Mouse (Mus musculus): Measurements from ENCODE around the gene Diaph3.

Diaph3 gene

GRCm38 (mm10) chr14:86646499-86647120, 494.4 kb downstream of the Diaph3 start:
- no peak for DNase-seq (ENCODE audit: low spot score)

DNA sequence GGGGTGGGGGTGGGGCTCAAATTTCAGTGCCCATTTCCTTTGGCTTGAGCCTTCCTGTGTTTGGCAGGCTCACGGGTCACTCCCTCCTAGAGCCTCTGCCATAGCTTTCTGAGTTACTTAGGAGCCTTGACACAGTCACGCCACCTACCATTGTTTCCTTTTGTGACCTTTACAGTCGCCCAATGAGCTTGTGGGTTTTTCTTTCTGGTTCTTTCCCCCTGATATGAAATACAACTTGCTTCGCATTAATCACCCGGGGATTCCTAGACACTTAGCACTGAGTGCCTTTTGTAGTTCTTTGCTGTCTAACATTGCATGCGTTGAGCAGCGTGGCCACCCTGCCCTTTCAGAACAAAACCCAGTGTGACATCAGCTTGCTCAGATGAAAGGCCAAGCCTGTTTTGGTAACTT, 498.2 kb downstream of the Diaph3 start:
- no peak for DNase-seq (ENCODE audit: low spot score)

GRCm38 (mm10) chr14:86641839-86642238, 499.2 kb downstream of the Diaph3 start:
- DNase-seq (ENCODE audit: low spot score) = no peak

- DNase-seq (ENCODE audit: low spot score) = no peak
Observed at GRCm38 (mm10) chr14:86640086-86640485, 500.9 kb downstream of the Diaph3 start.

DNA sequence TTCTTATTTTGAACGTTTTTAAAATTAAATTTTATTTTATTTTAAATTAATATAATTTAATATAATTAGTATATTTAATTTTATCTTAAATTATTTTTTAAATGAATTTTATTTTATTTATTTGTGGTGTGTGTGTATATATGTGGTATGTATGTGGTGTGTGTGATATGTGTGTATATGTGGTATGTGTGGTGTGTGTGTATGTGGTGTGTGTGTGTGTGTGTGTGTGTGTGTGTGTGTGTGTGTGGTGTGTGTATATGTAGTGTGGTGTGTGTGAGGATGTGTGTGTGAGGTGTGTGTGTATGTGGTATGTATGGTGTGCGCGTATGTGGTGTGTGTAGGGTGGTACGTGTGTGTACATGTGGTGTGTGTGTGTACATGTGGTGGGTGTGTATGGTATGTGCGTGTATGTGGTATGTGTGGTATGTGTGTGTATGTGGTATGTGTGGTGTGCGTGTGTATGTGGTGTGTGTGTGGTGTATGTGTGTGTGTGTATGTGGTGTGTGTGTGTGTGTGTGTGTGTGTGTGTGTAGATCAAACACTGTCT, 505.4 kb downstream of the Diaph3 start:
- no peak for DNase-seq (ENCODE audit: low spot score)

GRCm38 (mm10) chr14:86635052-86635451, 506.0 kb downstream of the Diaph3 start:
- DNase-seq (ENCODE audit: low spot score) = no peak

GRCm38 (mm10) chr14:86633799-86634198, 507.2 kb downstream of the Diaph3 start:
- no peak for DNase-seq (ENCODE audit: low spot score)

DNA sequence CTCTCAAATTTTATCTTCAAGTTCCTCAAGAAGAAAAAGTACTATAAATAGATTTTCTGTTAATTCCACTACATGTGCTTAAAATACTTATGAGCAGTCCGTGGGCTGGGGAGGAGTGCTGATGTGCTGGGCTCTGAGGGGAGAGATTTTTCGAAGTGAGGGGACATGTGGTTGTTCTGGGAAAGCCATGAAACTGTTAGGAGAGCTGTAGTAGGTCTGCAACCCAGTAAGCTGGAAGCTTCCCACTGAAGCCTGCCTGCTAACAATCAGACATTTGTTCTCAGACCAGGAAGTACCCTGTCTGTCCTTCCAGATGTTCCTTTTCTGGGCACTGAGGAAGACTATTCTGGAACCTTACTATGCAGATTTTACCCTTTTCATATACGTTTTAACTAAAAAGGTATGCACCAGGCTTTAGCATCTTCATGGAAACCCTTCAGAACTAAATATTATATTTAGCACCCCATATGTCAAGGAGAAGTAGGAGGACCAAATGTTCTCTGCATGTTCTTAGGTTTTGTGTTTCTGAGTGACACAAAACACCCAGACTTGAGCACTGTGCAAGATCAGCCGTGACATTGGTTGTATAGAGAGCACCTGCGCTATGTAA, 516.1 kb downstream of the Diaph3 start:
- no peak for DNase-seq (ENCODE audit: low spot score)

DNA sequence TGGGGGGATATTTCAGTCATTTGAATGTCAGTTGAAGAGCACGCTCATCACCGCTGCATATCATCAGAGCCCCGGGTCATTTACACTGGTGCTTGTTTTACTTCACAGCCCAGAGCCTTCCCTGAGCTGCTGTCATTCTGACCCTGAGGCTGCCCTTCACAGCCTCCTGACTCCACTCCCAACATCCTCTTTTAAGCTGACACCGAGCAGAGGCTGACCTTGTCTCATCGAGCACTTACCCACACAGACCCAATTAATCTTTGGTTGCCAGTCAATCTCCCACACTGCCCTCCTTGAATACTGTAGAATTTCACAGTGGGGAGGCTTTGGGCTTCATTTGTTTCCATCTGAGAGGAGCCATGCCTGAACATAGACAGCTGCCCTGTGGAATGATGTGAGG, 521.4 kb downstream of the Diaph3 start:
- DNase-seq (ENCODE audit: low spot score) = no peak

Data from adipocyte (in vitro differentiated cells).